Mouse (Mus musculus) forebrain, embryonic 10.5 days (tissue): ENCODE data around the gene Ice2. TPM values are rescaled to one million over a fixed set of nuclear protein-coding genes. Genes with fewer than 3 reads are reported as not detected.

Experiments
- DNase-seq: peaks from one replicate; pipeline ENCODE4 v3.0.0-alpha.2; 2017; ENCODE audit warnings: low spot score; ENCODE audit errors: extremely low spot score
- H3K27ac ChIP-seq: fragments of 300-500 bp; sonication (generic); 2 replicates; pipeline ENCODE4 v1.5.1; 2016; ENCODE audit warnings: mild to moderate bottlenecking
- H3K27me3 ChIP-seq: fragments of 300-500 bp; sonication (generic); 2 replicates; pipeline ENCODE4 v1.6.1; 2016; ENCODE audit warnings: mild to moderate bottlenecking; ENCODE audit not compliant: poor library complexity, severe bottlenecking
- H3K36me3 ChIP-seq: fragments of 300-500 bp; sonication (generic); replicated peaks from 2 replicates; pipeline ENCODE4 v1.6.1; 2016; ENCODE audit warnings: mild to moderate bottlenecking, moderate library complexity
- H3K4me1 ChIP-seq: fragments of 300-500 bp; sonication (generic); 2 replicates; pipeline ENCODE4 v1.6.1; 2016
- H3K4me3 ChIP-seq: fragments of 300-500 bp; sonication (generic); 2 replicates; pipeline ENCODE4 v1.5.1; 2016; ENCODE audit warnings: mild to moderate bottlenecking, moderate library complexity
- H3K9me3 ChIP-seq: fragments of 300-500 bp; sonication (generic); 2 replicates; pipeline ENCODE4 v1.6.1; 2016; ENCODE audit warnings: mild to moderate bottlenecking, moderate library complexity
- WGBS: fragments of 180-500 bp; shearing (Covaris S2); methylation state at CpG from one replicate; pipeline ENCODE4 v1.1.7; 2016; 5-methylcytosine and 5-hydroxymethylcytosine counted together
- polyA plus RNA-seq: library from polyadenylated mRNA; unstranded; fragments of >200 nt; fragmentation: Nextera tagmentation; extraction: Ambion mirVana; gene quantifications from 2 replicates; pipeline ENCODE4 v1.2.1, GENCODE M21; 2016

Ice2 gene
- polyA plus RNA-seq, 1 experiment from 2014 or later, result 21.1 TPM

GRCm38 (mm10) chr9:69454691-69455090, 57.0 kb downstream of the Ice2 start:
- Histone ChIP-seq H3K9me3 (no peaks in the 10 kb centered on the region), H3K4me1 (peaks cover 44% of the 10 kb centered on the region), H3K27me3 (peaks cover 54% of the 10 kb centered on the region), H3K36me3 (no peaks in the 10 kb centered on the region), H3K27ac (no peak overlapping the region), H3K4me3 (peak overlapping the region; percentile 60; the same call in 1 of the 2 replicates)
- 69% methylated on average over 4 of the region's 4 CpGs for WGBS
- no peak for DNase-seq

GRCm38 (mm10) chr9:69455391-69455790, 57.7 kb downstream of the Ice2 start:
- peaks cover 44% of the 10 kb centered on the region for H3K4me1 ChIP-seq
- no peaks in the 10 kb centered on the region for H3K9me3 ChIP-seq
- no peak for DNase-seq
- no peak overlapping the region for H3K27ac ChIP-seq
- peaks cover 54% of the 10 kb centered on the region for H3K27me3 ChIP-seq
- WGBS, result 88% methylated on average over 4 of the region's 4 CpGs
- H3K4me3 ChIP-seq, result no peak overlapping the region
- H3K36me3 ChIP-seq, result no peaks in the 10 kb centered on the region

- peaks cover 54% of the 10 kb centered on the region for H3K27me3 ChIP-seq
- 89% methylated on average over 15 of the region's 15 CpGs for WGBS
- H3K4me1 ChIP-seq, result peaks cover 44% of the 10 kb centered on the region
- H3K36me3 ChIP-seq, result no peaks in the 10 kb centered on the region
- H3K27ac ChIP-seq, result no peak overlapping the region
- H3K9me3 ChIP-seq, result no peaks in the 10 kb centered on the region
- no peak for DNase-seq
- no peak overlapping the region for H3K4me3 ChIP-seq
Measured at GRCm38 (mm10) chr9:69456406-69457075, 58.8 kb downstream of the Ice2 start.

- H3K4me3 ChIP-seq, result no peak overlapping the region
- WGBS, result 91% methylated on average over 3 of the region's 3 CpGs
- DNase-seq, result no peak
- H3K27me3 ChIP-seq, result peaks cover 49% of the 10 kb centered on the region
- H3K4me1 ChIP-seq, result peaks cover 44% of the 10 kb centered on the region
- H3K27ac ChIP-seq, result no peak overlapping the region
- no peaks in the 10 kb centered on the region for H3K36me3 ChIP-seq
- H3K9me3 ChIP-seq, result no peaks in the 10 kb centered on the region
Measured at GRCm38 (mm10) chr9:69457143-69457542, 59.4 kb downstream of the Ice2 start.

GRCm38 (mm10) chr9:69457747-69458625, 60.3 kb downstream of the Ice2 start:
- WGBS, result 73% methylated on average over 14 of the region's 14 CpGs
- H3K36me3 ChIP-seq, result no peaks in the 10 kb centered on the region
- H3K4me1 ChIP-seq, result peaks cover 43% of the 10 kb centered on the region
- H3K27me3 ChIP-seq, result peaks cover 41% of the 10 kb centered on the region
- H3K27ac ChIP-seq, result peak overlapping the region; percentile 58; the same call in 1 of the 2 replicates
- no peak for DNase-seq
- no peak overlapping the region for H3K4me3 ChIP-seq
- H3K9me3 ChIP-seq, result no peaks in the 10 kb centered on the region

GRCm38 (mm10) chr9:69458982-69459381, 61.3 kb downstream of the Ice2 start:
- H3K27me3 ChIP-seq, result peaks cover 31% of the 10 kb centered on the region
- H3K4me1 ChIP-seq, result peaks cover 33% of the 10 kb centered on the region
- no peaks in the 10 kb centered on the region for H3K36me3 ChIP-seq
- H3K9me3 ChIP-seq, result no peaks in the 10 kb centered on the region
- no peak overlapping the region for H3K4me3 ChIP-seq
- WGBS, result 65% methylated on average over 2 of the region's 2 CpGs
- no peak for DNase-seq
- H3K27ac ChIP-seq, result peak overlapping the region; percentile 31; the same call in 1 of the 2 replicates

- no peak for DNase-seq
- 93% methylated on average over 7 of the region's 7 CpGs for WGBS
- Histone ChIP-seq H3K4me1 (peaks cover 27% of the 10 kb centered on the region), H3K27ac (no peak overlapping the region), H3K27me3 (peaks cover 22% of the 10 kb centered on the region), H3K4me3 (no peak overlapping the region), H3K9me3 (no peaks in the 10 kb centered on the region), H3K36me3 (no peaks in the 10 kb centered on the region)
Measured at GRCm38 (mm10) chr9:69459876-69460275, 62.2 kb downstream of the Ice2 start.

- no peaks in the 10 kb centered on the region for H3K27me3 ChIP-seq
- H3K4me1 ChIP-seq, result peaks cover 31% of the 10 kb centered on the region
- no peak overlapping the region for H3K27ac ChIP-seq
- WGBS, result 92% methylated on average over 2 of the region's 2 CpGs
- H3K9me3 ChIP-seq, result no peaks in the 10 kb centered on the region
- no peak for DNase-seq
- no peak overlapping the region for H3K4me3 ChIP-seq
- H3K36me3 ChIP-seq, result no peaks in the 10 kb centered on the region
Measured at GRCm38 (mm10) chr9:69463046-69463445, 65.3 kb downstream of the Ice2 start.

GRCm38 (mm10) chr9:69464109-69464756, 66.5 kb downstream of the Ice2 start:
- 93% methylated on average over 6 of the region's 6 CpGs for WGBS
- Histone ChIP-seq H3K4me1 (peaks cover 31% of the 10 kb centered on the region), H3K4me3 (no peak overlapping the region), H3K27ac (no peak overlapping the region), H3K36me3 (no peaks in the 10 kb centered on the region), H3K27me3 (peaks cover under 1% of the 10 kb centered on the region; the same call in 1 of the 2 replicates), H3K9me3 (no peaks in the 10 kb centered on the region)
- no peak for DNase-seq

- Histone ChIP-seq H3K27me3 (peaks cover 10% of the 10 kb centered on the region), H3K27ac (no peak overlapping the region), H3K9me3 (no peaks in the 10 kb centered on the region), H3K4me1 (peaks cover 46% of the 10 kb centered on the region), H3K36me3 (no peaks in the 10 kb centered on the region), H3K4me3 (no peak overlapping the region)
- WGBS, result 77% methylated on average over 4 of the region's 4 CpGs
- no peak for DNase-seq
Measured at GRCm38 (mm10) chr9:69466098-69466497, 68.4 kb downstream of the Ice2 start.

GRCm38 (mm10) chr9:69467310-69467939, 69.7 kb downstream of the Ice2 start:
- WGBS, result 79% methylated on average over 10 of the region's 10 CpGs
- H3K4me1 ChIP-seq, result peaks cover 47% of the 10 kb centered on the region
- no peak for DNase-seq
- H3K36me3 ChIP-seq, result no peaks in the 10 kb centered on the region
- peaks cover 10% of the 10 kb centered on the region for H3K27me3 ChIP-seq
- no peaks in the 10 kb centered on the region for H3K9me3 ChIP-seq
- H3K27ac ChIP-seq, result peak overlapping the region; percentile 56
- H3K4me3 ChIP-seq, result no peak overlapping the region

- H3K36me3 ChIP-seq, result no peaks in the 10 kb centered on the region
- 5% methylated on average over 9 of the region's 9 CpGs for WGBS
- peak; percentile 72 for DNase-seq
- H3K9me3 ChIP-seq, result no peaks in the 10 kb centered on the region
- 0 out of 2 replicates have a peak overlapping the region, but pooled peaks have one; percentile 0 for H3K27ac ChIP-seq
- no peak overlapping the region; the same call in 1 of the 2 replicates for H3K4me3 ChIP-seq
- peaks cover 10% of the 10 kb centered on the region for H3K27me3 ChIP-seq
- peaks cover 47% of the 10 kb centered on the region for H3K4me1 ChIP-seq
Measured at GRCm38 (mm10) chr9:69468991-69469390, 71.3 kb downstream of the Ice2 start.
